Mouse (Mus musculus) CD8-positive naive resting alpha-beta T cell, adult 2 months (primary cell): ENCODE data around the gene Gm21762.
"Not testable (repeated sequence)": the region's sequence is repeated elsewhere in the genome, so short reads cannot be mapped to it uniquely, and the experiment has no call there.

Experiments used
- DNase-seq, 2 experiments: peaks; one replicate each; pipeline ENCODE4 v3.0.0; 2022; ENCODE audit warnings: low read depth in 2 of 2, low spot score in 2 of 2

The Gm21762 gene

GRCm38 (mm10) chr13:120215847-120216246, at the start of gene Gm21762:
TSS of gene Gm21762 (minus strand) at chr13:120215947.
- DNase-seq = not testable (repeated sequence)

GRCm38 (mm10) chr13:120262870-120263269, 47.1 kb upstream of the Gm21762 start, which contains the start of gene AF067061:
TSS of gene AF067061 (plus strand) at chr13:120263114.
- not testable (repeated sequence) for DNase-seq

GRCm38 (mm10) chr13:120259718-120260117, 44.0 kb upstream of the Gm21762 start:
- DNase-seq = not testable (repeated sequence)

DNA sequence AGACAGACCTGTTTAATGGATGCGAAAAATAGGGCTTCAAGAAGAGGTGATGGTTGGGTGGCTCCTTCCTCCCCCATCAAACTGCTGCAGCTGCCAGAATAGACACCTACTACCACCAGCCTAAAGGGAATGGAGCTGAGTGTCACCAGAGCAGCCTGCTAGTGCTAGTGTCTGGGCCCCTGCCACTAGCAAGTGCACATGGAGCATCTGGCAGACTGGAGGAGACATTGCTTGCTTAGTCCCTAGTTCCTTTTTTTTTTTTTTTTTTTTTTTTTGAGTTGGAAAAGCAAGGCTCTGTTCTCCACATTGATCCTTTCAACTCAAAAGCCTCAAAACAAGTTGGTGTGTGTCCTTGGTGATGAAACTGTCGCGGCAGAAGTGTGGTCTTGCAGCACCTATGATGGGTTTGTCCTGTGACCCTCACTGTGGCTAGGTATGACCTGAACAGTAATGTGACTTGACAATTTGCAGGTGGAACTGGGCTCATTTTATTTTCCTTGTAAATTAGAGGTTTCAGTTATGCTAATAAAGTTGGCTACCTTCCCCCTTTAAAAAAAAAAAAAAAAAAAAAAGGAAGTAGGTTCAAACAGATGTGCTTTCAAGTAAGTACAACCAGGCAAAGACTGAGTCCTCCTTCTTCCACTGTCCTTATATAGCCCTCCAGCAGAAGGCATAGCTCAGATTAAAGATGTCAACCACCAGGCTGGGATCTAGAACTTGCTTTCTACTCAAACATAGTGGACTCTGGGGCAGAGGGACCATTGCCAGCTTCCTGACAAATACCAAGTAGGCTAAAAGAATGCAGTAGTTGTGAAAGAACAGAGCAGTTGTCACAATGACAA, 43.3 kb upstream of the Gm21762 start:
- not testable (repeated sequence) for DNase-seq

- DNase-seq = not testable (repeated sequence)
Measured at GRCm38 (mm10) chr13:120251208-120251924, 35.6 kb upstream of the Gm21762 start.

DNA sequence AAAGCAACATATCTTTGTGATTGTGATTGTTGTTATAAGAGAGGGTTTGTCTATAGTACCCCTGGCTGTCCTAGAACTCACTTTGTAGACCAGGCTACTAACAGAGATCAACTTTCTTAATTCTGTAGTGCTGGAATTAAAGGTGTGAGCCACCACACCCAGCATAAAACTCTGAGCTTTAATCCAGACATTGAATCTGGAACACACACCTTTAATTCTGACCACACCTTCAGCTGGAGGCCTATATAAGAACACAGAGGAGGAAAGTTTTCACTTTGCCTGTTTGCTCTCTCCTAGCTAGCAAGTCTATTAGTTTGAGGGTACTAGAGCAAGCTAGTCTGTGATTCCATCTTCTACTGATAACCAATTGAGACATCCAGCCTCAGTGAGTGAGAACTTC, 23.1 kb upstream of the Gm21762 start, which contains the start of gene Gm21731:
Gene Gm21731 (plus strand): TSS at position 301 of the 400 bp plus-strand sequence.
- DNase-seq = not testable (repeated sequence)

DNA sequence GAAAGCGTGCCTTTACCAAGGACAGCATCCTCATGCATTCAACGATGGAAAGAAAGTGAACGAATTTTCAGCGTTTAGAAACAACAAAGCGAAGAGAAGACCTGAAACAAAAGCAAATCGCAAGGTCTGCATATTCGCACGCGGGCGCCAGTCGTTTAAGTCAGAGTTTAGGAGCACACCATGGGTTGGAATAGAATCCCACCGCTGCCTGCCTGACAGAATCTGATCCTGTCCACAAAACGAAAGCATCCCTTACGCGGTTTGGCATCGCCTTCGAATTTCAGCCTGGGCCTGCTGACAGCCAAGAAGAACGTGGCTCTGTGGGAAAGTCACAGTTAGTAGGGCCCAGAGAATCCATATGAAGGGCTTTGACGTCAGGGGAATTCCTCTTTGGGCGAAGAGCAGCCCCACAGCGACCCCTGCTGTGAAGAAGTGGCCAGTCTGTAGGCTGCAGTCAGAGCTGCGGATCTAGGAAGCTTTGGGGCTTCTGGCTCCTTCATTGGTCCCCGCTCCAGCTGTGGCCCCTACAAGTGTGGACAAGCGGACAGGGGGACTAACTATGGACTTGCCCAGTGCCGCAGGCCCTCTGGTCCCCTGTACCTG, 16.8 kb upstream of the Gm21762 start:
- DNase-seq = not testable (repeated sequence)

DNA sequence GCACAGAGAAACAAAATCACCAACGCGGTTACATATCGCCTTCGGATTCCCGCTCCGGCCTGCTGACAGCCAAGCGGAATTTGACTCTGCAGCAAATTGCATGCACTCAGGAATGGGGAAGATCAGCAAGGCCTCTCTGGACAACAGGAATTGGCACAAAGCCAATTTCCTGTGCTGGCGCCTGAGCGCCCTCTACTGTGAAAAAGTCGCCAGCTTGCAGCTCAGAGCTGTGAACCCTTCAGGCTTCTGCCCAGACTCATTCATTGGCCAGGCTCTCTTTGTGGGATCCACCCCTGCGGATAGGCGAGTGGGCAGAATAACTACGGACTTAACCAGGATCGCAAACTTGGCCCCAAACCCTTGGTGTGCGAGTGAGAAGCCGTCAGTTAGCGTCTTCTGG, 16.1 kb upstream of the Gm21762 start:
- DNase-seq = not testable (repeated sequence)

DNA sequence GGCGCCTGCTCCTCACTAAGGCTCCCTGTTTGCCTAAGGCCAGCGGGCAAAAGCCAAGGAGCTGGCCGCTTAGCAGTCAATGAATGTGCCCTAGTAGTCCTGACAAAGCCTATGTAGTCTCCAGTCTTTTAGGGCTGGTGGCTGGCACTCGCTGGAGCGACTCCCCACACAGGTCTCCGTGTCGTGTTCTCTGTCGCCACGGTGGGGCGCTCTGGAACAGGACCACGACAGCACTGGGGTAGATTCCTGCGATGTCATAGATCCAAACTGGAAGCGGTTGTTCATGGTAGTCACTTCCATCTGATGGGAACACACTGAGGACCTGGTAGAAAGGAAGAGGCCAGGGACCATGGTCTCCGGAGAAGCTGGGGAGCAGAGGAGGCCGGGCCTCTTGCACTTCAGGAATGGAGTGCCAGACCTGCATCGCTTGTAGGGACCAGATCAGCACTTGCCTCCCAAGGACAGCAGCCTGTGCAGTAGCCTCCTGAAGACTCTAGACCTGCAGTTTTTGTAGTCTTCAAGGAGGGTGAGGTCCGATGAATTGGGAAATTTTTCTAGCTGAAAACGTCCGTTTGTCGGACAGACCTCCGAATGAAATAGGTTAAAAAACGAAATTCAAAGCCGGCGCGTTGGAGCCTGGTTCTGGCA, 7.4 kb upstream of the Gm21762 start:
- not testable (repeated sequence) for DNase-seq

DNA sequence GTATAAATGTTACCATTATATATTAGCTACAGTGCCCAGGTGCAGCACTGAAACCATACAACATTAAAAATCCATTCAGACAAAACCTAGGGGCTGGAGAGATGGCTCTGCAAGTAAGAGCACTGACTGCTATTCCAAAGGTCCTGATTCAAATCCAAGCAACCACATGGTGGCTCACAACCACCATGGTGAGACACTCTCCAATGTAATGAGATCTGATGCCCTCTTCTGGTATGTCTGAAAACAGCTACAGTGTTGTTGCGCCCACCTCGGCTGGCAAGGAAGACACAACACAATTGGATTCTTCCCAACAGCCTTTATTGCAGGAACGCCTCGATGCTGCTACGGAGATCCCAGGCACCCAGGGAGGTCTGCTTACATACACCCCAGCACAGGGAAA, 5.2 kb upstream of the Gm21762 start:
- not testable (repeated sequence) for DNase-seq

DNA sequence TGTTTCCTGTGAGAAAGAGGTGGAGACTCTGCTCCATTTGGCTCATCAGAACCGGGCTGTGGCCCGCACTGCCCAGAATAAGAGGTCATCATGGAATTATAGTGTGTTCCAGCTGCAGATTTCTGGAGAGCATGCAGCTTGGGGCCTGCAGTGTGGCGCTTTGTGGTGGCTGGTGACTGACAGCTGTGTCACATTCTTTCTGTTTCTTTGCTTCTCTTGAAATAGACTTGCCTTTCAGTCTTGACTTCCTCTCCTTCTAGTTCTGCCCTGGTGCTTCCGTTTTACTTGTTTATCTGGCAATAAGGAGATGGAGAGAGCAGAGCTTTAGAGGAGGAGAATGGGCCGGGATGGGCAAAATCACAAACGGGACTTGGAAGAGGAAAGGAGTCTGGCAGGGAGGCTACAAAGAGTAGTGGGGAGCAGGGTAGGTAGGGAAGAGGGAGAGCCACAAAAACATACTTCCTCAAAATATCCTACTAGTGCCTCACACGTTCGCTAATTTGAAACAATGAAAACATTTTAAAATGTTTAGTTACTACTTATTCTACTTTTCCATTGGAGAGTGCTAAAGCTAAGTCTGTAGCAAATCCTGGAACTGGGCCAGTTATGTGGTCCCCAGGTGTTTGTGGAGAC, 19.4 kb downstream of the Gm21762 start:
- not testable (repeated sequence) for DNase-seq

GRCm38 (mm10) chr13:120172133-120172532, 43.6 kb downstream of the Gm21762 start, which contains the start of gene Gm21818:
TSS of gene Gm21818 (plus strand) at chr13:120172433.
- DNase-seq = not testable (repeated sequence)

DNA sequence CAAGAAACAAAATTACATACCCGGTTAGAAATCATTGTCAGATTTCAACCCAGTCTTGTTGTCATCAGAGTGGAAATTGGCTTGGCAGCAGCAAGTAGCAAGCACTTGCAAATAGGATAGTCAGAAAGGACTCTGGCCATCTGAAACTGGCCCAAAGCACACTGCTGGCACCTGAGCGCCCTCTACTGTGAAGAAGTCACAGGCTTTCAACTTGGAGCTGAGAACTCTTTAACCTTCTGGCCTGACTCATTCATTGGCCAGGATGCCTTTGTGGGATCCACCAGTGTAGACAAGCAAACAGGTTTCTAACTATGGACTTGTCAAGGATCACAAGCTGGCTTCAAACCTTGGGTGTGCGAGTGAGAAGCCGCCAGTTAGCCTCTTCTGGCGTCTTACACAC, 47.4 kb downstream of the Gm21762 start:
- not testable (repeated sequence) for DNase-seq
